Mouse (Mus musculus): ENCODE measurements around the gene 4930430A15Rik.

Gene 4930430A15Rik

GRCm38 (mm10) chr2:111229502-111229901, at the start of gene 4930430A15Rik:
TSS of gene 4930430A15Rik (minus strand) at chr2:111229602.
- DNase-seq (ENCODE audit: low spot score in 2 of 2), result no peak

- no peak for DNase-seq (ENCODE audit: low spot score in 2 of 2)
Measured at GRCm38 (mm10) chr2:111274006-111274405, 44.6 kb upstream of the 4930430A15Rik start, which contains the start of gene Olfr1277. TSS of gene Olfr1277 (minus strand) at chr2:111274106.

GRCm38 (mm10) chr2:111254216-111254615, 24.8 kb upstream of the 4930430A15Rik start, which contains the start of gene Olfr1276:
TSS of gene Olfr1276 (plus strand) at chr2:111254516.
- DNase-seq (ENCODE audit: low spot score in 2 of 2), result no peak

- no peak for DNase-seq (ENCODE audit: low spot score in 2 of 2)
Measured at GRCm38 (mm10) chr2:111235186-111235585, 5.8 kb upstream of the 4930430A15Rik start, which contains the start of gene Olfr1275. TSS of gene Olfr1275 (minus strand) at chr2:111235286.

GRCm38 (mm10) chr2:111182068-111182467, 47.3 kb downstream of the 4930430A15Rik start:
- no peak for DNase-seq (ENCODE audit: low spot score in 2 of 2)

GRCm38 (mm10) chr2:111152836-111153235, 76.6 kb downstream of the 4930430A15Rik start, which contains the start of gene Gm15130:
TSS of gene Gm15130 (minus strand) at chr2:111152936.
- no peak for DNase-seq (ENCODE audit: low spot score in 2 of 2)

- DNase-seq (ENCODE audit: low spot score in 2 of 2), result no peak
Measured at GRCm38 (mm10) chr2:111135739-111136138, 93.7 kb downstream of the 4930430A15Rik start.

All from heart, adult 9 months (tissue).